Mouse (Mus musculus): ENCODE results near the gene Gm20683. TPM values are rescaled to one million over a fixed set of nuclear protein-coding genes. Genes with fewer than 3 reads are reported as not detected.

The Gm20683 gene
- polyA plus RNA-seq (2014; fragmentation: Illumina TruSeq; extraction: RNeasy Lipid Tissue Mini Kit (QIAGEN cat#74804); ENCODE audit: low read depth, low replicate concordance) = not detected

DNA sequence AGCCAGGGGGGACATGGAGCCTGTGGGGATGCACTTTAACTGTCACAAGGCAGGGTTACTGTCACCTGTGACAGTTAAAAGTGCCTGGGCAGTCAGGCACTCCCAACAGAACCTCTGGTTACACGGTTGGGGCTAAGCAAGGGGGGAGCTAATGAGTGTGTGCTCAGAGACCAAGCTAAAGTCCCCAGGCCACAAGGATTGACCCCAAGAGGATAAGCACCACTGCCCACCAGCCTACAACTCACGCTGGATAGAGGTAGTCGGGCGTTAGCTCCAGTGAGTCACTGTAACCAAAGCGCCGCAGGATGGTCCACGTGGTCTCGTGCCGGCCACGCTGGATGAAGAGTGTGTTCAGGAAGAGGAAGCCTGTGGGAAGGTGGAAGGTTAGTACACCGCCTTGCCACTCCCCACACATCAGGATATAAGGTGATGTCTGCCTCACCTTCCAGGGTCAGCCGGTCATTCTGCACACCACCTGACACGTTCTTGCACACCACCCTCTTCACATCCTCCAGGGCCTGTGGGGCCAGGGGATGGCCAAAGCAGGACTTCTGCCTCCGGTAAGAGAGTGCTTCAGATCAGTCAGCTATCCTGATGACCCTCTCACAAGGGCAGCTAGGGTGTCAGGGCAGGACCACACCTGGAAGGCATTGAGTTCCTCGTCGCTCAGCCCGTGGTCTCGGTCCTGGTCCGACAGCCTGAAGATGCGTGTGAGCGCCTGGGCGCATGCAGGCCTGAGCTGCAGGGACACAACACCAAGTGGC is at the start of gene Gm20683:
Gene Gm20683 (minus strand): TSS at position 647 of the 764 bp plus-strand sequence.

DNA sequence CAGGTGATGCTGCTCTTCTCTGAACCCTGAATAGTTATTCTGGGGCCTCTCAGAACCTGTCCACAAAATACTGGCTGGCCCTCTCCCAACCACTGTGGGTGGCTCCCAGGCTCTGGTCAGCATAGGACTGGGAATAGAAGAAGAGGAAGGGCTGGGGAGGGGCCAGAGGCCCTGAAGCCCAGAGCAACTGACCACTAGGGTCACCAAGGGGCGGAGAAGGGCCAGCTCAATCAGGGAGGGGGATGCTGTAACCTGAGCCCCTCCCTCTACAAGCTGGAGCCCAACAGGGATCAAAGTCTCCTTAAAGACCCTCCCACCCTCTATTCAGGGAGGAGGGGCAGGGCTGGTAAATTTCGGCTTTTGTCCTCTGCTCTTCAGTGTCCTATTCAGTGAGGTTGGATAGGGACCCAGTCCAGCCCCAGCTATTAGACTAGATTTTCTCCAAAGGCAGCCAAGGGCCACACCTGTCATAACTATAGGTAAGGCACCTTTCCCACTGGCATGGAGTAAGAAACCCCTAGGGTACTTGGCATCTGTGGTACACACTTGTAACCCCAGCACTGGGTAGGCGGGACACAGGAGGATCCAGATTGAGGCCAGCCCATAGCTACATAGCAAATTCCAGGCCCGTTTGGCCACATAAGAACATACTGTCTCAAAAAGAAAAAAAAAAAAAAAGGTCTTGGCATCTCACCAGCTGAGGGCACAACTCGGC is 38.8 kb upstream of the Gm20683 start, which contains the start of gene Wfikkn1:
Gene Wfikkn1 (minus strand): TSS at position 663 of the 715 bp plus-strand sequence.

DNA sequence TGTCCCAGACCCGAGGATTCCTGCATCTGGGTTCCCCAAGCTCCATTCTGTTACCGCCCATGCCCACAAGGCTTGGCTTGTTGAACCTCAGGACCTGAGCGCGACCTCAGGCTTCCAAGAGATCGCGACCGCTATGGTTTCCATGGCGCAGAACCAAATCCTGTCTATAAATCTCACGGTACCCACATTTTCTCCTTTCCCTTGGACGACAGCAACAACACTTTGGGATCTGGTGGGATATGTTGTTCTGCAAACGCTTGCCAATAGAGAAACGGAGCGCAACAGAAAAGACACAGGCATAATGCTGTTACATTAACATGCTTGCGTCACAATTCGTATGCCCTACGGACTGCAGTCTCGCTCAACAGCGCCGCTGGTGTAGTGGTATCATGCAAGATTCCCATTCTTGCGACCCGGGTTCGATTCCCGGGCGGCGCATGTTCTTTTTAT is 33.2 kb upstream of the Gm20683 start, which contains the start of gene Mettl26:
Gene Mettl26 (plus strand): TSS at position 354 of the 450 bp plus-strand sequence.

DNA sequence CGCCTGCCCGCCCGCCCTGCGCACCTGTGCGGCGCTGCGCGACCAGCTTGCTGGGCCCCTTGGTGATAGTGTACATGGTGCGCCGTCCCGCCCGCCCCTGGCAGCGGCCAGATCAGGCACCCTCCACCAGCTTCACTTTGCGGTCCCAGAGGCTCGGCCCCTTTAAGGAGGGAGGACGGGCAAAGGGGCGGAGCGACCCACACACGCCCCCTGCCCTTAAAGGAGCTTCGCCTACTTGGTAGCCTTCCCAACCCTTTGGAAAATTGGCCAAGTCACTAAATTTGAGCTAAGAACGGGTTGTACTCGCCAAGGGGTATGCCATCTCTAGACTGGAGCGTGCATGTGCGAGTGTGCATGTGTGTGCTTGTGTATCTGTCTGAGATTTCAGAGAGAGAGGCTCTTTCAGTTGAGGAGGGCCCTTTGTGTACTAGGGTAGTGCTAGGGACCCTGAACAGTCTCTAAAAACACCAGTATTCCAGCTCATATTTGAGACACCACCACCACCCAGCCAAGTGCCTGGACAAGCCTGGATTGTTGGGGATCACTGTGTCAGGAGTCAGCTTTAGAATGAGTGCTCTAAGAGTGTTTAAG is 27.1 kb upstream of the Gm20683 start, which contains the start of gene Mcrip2:
Gene Mcrip2 (minus strand): TSS at position 164 of the 591 bp plus-strand sequence.

DNA sequence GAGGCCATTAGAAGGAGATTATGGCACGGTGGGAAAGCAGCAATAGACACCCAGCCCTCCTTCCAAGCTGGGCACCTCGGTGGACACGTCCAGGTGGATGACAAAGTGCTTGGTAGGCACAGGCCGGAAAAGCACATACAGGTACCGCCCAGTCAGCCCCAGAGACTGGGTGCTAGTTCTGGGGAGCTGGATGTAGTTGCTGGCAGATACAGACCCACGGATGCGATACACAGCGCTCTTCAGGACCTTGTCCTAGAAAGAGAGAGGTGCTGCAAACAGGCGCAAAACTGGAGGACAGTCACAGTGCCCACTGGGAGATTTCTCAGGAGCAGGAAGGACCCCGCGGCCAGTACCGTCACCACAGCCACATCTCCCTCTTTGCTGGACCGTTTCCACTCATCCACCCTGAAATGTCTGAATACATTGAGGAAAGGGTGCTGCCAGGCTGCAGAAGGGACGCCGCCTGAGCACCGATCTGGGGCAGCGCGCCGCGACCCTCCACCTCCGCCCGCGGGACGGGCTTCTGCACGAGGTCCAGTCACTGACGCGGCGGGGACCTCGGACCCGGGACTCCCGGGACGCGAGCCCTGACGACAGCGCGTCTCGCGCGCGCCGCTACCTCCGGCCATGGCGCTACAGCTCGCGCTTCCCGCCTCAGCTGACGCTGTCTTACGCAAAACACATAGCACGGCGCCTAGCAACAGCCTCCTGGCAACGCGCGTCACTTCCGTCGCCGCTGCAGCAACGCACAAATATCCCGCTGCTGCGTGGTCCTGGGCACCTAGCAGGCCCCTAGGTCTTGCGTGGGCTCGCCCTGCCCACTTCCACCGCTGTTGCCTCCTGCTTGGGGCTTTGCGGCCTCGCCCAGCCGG is 19.5 kb upstream of the Gm20683 start, which contains the start of gene Wdr90:
Gene Wdr90 (minus strand): TSS at position 670 of the 872 bp plus-strand sequence.

DNA sequence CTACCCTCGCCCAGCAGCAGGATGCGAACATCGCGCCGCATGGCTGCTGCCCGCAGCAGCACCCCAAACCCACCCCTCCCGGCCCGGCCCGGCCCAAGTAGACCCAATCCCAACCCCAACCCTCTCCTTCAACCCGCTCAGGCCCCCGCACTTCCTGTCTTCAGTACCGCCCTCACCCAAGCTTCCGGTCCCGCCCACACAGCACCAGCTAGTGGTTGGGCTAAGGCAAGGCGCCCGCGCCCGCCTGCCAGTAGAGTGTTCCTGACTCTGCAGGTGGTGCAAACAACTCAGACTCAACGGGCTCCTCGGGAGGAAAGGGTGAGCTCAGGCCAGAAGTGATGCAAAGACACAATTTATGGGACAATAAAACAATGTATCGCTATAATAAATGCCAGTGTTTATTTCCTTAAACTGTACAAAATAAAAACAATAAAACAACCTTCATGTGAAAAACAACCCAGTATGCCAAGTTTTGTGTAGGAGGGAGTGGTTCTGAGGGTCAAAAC is 2.9 kb upstream of the Gm20683 start, which contains the start of gene Rhot2:
Gene Rhot2 (minus strand): TSS at position 456 of the 506 bp plus-strand sequence.

DNA sequence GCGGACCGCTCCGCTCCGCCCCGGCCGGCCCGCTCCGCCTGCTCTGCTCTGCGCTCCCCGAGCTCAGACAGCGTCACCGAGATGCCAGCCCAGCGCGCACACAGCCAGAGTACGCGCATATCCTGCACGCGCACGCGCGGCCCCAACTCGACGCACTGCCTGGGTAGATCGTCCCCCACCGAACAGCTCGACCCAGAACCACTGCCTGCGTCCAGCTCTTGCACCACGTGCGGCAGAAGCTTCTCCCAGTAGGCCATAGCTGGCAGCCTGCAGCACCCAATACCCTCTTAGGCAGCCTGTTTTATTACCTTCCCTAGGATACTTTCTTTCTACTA is 4.5 kb downstream of the Gm20683 start, which contains the start of gene Rhbdl1:
Gene Rhbdl1 (minus strand): TSS at position 220 of the 335 bp plus-strand sequence.

DNA sequence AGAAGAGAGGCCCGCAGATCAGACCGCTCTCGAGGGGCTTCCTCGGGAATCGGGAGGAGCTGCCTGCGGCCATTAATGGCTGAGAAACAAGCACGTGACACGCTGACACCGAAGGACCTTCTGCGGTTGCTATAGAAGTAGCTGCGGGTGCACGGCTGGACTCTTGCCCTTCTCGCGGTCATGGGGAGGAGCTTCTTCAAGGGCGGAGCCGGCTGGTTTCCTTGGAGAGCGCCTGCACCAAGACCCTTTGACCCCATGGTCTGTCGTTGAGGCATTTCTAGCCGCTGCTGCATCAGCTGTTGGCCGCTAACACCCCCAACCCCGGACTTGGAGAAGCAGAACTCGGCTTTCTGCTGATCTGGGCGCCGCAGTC is 8.3 kb downstream of the Gm20683 start, which contains the start of gene Stub1:
Gene Stub1 (minus strand): TSS at position 114 of the 373 bp plus-strand sequence.

DNA sequence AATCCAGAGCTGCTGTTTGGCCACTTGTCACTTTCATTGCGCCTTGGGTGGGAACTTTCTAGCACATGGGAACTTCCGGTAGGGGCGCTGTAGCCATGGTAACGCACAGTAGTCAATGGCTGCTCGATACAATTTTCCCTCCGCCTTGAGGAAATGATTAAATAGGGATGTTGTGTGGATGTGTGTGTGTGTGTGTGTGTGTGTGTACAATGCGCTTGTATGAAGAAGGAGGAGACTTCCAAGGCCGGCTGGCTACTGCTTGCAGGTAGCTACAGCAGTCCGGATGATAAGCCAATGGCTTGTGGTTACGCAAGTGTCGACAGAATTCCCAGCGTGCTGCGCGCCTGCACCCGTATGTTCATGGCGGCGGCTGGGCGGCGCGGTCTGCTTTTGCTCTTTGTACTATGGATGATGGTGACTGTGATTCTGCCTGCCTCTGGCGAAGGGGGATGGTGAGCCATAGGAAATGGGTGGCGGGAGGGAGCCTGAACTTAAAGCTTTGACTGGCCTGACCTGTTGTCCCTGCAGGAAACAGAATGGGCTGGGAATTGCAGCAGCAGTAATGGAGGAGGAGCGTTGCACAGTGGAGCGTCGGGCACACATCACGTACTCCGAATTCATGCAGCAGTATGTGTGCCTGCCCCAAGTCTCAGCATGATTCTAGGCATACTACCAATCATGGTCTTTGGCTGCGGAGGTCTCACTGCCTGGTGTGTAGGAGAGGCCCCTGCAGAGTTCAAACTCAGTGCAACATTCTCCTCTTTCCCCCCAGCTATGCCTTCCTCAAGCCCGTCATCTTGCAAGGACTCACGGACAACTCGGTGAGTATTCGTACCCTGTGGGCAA is 12.6 kb downstream of the Gm20683 start, which contains the start of gene Jmjd8:
Gene Jmjd8 (plus strand): TSS at position 156 of the 846 bp plus-strand sequence.

DNA sequence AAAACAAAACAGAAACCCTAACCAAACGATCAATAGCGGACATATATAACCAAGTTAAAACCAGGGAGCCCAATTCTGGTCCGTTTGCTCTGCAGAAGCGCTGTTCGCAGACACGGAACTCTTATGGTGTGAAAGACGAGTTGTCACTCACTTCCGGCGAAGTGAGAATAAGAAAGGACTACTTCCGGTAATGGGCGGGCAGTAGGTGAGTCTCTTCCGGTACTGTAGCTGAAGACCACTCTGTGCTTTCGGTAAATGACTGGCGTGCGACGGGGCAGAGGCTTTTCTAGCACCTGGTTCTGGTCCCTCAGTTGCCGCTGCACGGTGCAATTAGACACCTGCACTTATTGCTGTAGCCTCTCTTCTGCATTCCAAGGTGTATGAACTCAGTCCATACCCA is 18.1 kb downstream of the Gm20683 start, which contains the start of gene Wdr24:
Gene Wdr24 (plus strand): TSS at position 176 of the 400 bp plus-strand sequence.

DNA sequence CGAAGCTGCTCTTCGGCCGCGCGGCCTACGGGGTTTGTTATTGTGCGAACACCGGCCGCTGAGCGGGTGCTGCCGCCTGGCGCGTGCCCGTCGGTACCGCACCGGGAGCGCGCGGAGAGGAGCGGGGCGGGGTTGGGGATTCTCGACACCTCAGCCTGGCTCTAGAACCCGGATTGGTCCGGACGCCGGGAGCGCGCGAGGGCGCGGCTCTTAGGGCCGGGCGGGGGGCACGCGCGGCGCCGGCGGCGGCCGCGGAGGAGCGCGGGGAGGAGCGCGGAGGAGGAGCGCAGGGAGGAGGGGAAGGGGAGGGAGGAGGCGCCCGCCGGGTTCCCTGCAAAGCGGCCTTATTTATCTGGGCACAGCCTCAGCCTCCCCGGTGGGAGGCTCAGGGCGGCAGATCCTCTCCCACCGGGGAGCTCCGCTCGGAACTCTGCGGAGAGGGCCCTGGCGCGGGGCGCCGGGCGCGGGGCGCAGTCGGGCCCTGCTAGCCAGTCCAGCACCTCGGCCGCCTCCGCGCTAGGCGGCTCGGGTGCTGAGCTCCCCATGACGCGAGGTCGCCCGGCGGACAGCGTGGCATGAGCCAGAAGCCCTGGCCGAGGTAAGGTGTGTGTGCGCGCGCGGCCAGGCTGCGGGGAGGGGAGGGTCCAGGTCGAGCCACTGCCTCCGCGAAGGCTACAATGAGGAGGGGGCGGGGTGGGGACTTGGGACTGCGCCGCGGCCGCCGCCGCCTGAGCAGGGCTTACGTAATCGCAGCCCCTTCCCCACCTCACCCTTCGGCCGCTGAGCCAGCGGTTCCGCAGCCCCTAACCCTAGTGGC is 32.6 kb downstream of the Gm20683 start, which contains the start of gene Fbxl16:
Gene Fbxl16 (plus strand): TSS at position 297 of the 817 bp plus-strand sequence.

DNA sequence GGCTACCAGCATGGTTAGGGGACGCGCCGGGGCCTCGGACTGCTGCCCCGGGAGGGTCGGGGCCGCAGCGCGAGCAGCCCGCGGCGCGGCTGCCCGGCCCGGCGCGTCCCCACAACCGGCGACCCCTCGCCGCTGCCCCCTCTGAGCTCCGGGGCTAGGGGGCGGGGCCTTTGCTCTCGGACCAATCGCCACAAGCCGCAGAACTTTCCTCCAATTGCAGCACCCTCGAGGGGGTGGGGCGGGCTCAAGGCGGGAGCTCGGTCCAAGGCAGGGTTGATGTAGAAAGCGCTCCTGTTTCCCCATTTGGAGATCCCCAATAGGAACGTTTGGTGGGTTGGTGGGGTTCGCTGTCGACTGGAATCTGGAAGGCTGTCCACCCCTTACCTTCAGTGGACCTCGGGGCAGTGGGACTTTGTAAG is 44.6 kb downstream of the Gm20683 start, which contains the start of gene Metrn:
Gene Metrn (minus strand): TSS at position 186 of the 419 bp plus-strand sequence.

DNA sequence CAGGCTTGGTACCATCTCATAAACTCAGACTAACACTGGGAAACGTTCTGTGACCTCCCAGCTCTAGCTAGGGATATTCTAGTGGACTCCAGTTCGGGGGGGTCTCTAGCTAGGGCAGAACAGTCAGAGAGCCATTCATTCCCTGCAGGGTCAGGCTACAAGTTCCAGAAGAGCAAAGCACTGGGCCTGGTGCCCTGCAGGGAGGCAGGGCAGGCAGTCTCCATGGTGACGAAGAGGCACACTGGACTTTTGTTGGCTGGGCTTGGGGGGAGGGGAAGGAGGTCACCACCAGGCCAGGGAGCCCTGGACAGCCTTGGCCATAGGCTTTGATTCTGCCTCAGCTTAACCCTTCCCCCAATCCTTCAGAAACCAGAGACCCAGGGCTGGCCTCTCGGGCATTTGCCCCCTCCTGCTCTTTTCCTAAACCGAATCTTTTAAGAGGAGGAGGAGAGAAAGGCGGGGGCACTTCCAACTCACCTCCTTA is 45.9 kb downstream of the Gm20683 start, which contains the start of gene AC134908.4:
Gene AC134908.4 (minus strand): TSS at position 51 of the 484 bp plus-strand sequence.

DNA sequence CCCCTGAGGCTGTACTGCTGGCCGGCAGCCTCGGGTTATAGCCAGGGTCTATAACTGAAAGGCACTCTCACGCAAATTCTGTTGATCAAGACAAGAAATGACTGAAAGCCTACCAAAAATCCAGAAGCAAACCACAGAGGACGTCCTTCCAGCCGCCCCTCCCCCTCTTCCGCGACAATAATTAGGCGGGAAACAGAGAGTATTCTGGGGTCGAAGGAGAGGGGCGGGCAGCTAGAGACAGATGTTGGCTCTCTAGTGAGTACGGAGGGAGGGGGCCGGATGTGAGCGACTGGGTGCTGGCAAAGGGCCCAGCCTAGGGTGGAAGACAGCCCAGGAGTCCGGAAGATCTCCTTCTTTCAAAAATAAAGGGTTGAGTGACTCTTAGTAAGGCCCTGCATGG is 48.9 kb downstream of the Gm20683 start, which contains the start of gene Fam173a:
Gene Fam173a (minus strand): TSS at position 287 of the 400 bp plus-strand sequence.

DNA sequence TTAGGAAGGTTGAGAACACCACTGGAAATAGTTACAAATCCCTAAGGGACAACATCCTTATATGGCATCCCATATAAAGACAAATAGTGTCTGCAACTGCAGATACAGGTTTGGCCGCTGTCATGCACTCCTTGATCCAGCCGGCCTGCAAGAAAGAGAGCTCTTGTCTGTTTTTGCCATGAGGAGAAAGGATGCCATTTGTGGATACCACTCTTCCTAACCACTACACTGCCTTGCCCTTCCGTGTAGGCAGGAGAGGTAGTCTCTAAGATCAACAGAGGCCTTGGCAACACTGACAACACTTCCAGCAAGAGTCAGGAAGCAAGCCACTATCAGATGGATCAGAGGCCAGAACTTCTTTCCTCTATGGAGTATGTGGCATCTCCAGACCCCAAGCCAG is 55.3 kb downstream of the Gm20683 start, which contains the start of gene Ccdc78:
Gene Ccdc78 (plus strand): TSS at position 301 of the 400 bp plus-strand sequence.

DNA sequence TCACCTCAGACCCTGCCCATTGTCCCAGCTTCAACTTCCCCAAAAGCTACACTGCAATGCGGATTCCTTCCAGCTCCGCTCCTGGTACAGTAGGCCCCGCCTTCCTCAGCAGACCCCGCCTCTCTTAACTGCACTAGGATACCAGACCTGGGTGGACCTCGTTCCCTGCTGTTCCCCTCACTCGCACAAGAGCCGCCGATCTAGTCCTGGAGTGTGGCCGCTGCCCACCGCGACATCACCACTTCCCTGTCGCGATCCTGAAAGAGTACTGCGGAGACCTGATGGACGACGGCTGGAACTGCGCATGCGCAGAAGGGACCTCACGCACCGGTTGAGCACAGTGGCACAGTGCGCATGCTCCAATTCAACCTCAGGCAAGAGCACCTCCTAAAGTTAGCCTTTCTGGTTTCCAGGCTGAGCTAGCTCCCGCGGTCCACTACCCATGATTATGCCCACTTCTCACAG is 56.2 kb downstream of the Gm20683 start, which contains the start of gene Haghl:
Gene Haghl (minus strand): TSS at position 393 of the 465 bp plus-strand sequence.

Data from testis, adult 10 weeks (tissue).